Comparison of ENCODE assay signal across 28 mouse cellular contexts in the genomic region with DNA sequence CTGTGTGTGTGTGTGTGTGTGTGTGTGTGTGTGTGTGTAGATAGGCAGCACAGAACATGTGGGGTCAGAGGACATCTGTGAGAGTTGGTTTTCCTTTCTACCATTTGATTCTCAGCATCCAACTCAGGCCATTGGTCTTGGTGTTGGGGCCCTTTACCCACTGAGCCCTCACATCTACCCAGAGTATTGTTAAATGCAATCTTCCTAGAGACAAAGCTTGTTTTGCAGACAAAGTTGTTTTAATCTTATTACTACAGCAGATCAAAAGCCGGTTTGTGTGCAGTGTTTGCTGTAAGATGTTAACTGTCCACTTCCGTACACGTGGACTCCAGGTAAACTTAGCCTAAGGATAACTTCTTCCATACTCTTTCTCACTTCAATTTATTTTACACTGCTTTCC. TPM values are rescaled to one million over a fixed set of nuclear protein-coding genes. Genes with fewer than 3 reads are reported as not detected.
DNase-seq lines count a peak whose midpoint lies in the region; ATAC-seq and TF ChIP-seq lines count a peak whose summit lies in the region.
"Not testable (repeated sequence)": the region's sequence is repeated elsewhere in the genome, so short reads cannot be mapped to it uniquely, and the experiment has no call there.
"Had no signal": no experiment of that assay in that cellular context is flagged by ENCODE, and none has a peak within 500 bp of the region (broad histone marks: within the 10 kb centered on the region; RNA-seq: fewer than 3 reads in every experiment).

No protein-coding gene starts in this region.

- not testable (repeated sequence) for H3K4me1 ChIP-seq in hindbrain, postnatal 0 days (ENCODE audit: insufficient read depth, low read length); lung, embryonic 14.5 days (ENCODE audit: insufficient read depth); midbrain, embryonic 11.5 days (ENCODE audit: control insufficient read depth, insufficient read depth, low read length)

- H3K36me3 ChIP-seq in hindbrain, postnatal 0 days (ENCODE audit: insufficient read depth, low read length); lung, embryonic 14.5 days (ENCODE audit: insufficient read depth); midbrain, embryonic 11.5 days (ENCODE audit: control insufficient read depth, insufficient read depth, low read length): not testable (repeated sequence)

- not testable (repeated sequence) for H3K4me3 ChIP-seq in hindbrain, postnatal 0 days (ENCODE audit: low read length); lung, embryonic 14.5 days (ENCODE audit: low read depth, low read length); midbrain, embryonic 11.5 days (ENCODE audit: low read depth, low read length)

- not testable (repeated sequence) for TF ChIP-seq CTCF in hindbrain, postnatal 0 days (IDR thresholded peaks at IDR 0.05; ENCODE audit: low read depth); lung, embryonic 14.5 days (IDR thresholded peaks at IDR 0.05; ENCODE audit: low read depth)

- H3K27ac ChIP-seq in hindbrain, postnatal 0 days; lung, embryonic 14.5 days (ENCODE audit: low read depth); midbrain, embryonic 11.5 days (ENCODE audit: low read depth, low read length): not testable (repeated sequence)

- H3K4me2 ChIP-seq in hindbrain, postnatal 0 days (ENCODE audit: low read depth, low read length); lung, embryonic 14.5 days; midbrain, embryonic 11.5 days: not testable (repeated sequence)

- not testable (repeated sequence) for H3K9ac ChIP-seq in hindbrain, postnatal 0 days (replicated peaks; ENCODE audit: low read length); lung, embryonic 14.5 days; midbrain, embryonic 11.5 days (ENCODE audit: low read length)

- peaks cover 13% of the 10 kb centered on the region for H3K9me3 ChIP-seq in hindbrain, postnatal 0 days (ENCODE audit: low read length)
- not testable (repeated sequence) for H3K9me3 ChIP-seq in lung, embryonic 14.5 days (ENCODE audit: low read depth, low read length)
- H3K9me3 ChIP-seq in midbrain, embryonic 11.5 days (ENCODE audit: control insufficient read depth, low read length), result peaks cover 10% of the 10 kb centered on the region; the same call in 1 of the 2 replicates

- WGBS in hindbrain, postnatal 0 days, result 64% methylated on average over 3 of the region's 3 CpGs
- 63% methylated on average over 3 of the region's 3 CpGs for WGBS in lung, embryonic 14.5 days
- 68% methylated on average over 3 of the region's 3 CpGs for WGBS in midbrain, embryonic 11.5 days

- DNase-seq in MN1 (ENCODE audit: low spot score), result peak; percentile 24
- DNase-seq in adipocyte (ENCODE audit: low spot score), result peak; percentile 26
- peak; percentile 8 for DNase-seq in embryo, embryonic 10.5 days (ENCODE audit: low spot score)
- DNase-seq in hindbrain, postnatal 0 days (ENCODE audit: low spot score), result peak; percentile 9
- peak; percentile 2 for DNase-seq in liver
- DNase-seq in lung, embryonic 14.5 days, result peak; percentile 8
- DNase-seq in midbrain, embryonic 11.5 days (ENCODE audit: low spot score, missing footprints), result peak; percentile 80
- DNase-seq in thymus, postnatal 0 days (ENCODE audit: low spot score), result peak; percentile 4

- not testable (repeated sequence) for H3K27me3 ChIP-seq in hindbrain, postnatal 0 days (ENCODE audit: insufficient read depth, low read length); lung, embryonic 14.5 days (ENCODE audit: insufficient read depth, low read length); midbrain, embryonic 11.5 days (ENCODE audit: control insufficient read depth, insufficient read depth, low read length)

- ATAC-seq in hindbrain, postnatal 0 days; lung, embryonic 14.5 days (ENCODE audit: insufficient read depth); midbrain, embryonic 11.5 days (ENCODE audit: low FRiP score): not testable (repeated sequence)

RNA-seq across cellular contexts. Expression of gene Gm17019, which starts 26.5 kb away (rescaled TPM):
- not detected in 2 replicates for total RNA-seq in hindbrain, postnatal 0 days (2014; rRNA removed)
- polyA plus RNA-seq in hindbrain, postnatal 0 days (2015; fragmentation: Nextera tagmentation; extraction: Ambion mirVana), result not detected in 2 replicates
- polyA plus RNA-seq in lung, embryonic 14.5 days (2014; fragmentation: Nextera tagmentation; extraction: Ambion mirVana), result not detected in 2 replicates
- not detected in 2 replicates for polyA plus RNA-seq in midbrain, embryonic 11.5 days (2014; fragmentation: Nextera tagmentation; extraction: Ambion mirVana)
- polyA plus RNA-seq in thymus, postnatal 0 days (2015; fragmentation: Nextera tagmentation; extraction: Ambion mirVana), result not detected in 2 replicates
- total RNA-seq: adrenal gland, adult 2 months; adrenal gland, postnatal 10 days; adrenal gland, postnatal 25 days; adrenal gland, postnatal 4 days; CH12.LX; common myeloid progenitor, adult 5-6 weeks; G1E had no signal
- polyA plus RNA-seq: activated CD4-positive, CD25-positive, alpha-beta regulatory T cell, adult 4 months; adrenal gland, adult 2 months; brain, embryonic 14.5 days; CD4-positive, CD25-positive, alpha-beta regulatory T cell, adult 4 months; embryonic facial prominence, embryonic 11.5 days; embryonic facial prominence, embryonic 13.5 days; embryonic facial prominence, embryonic 15.5 days; erythroblast, embryonic 14.5 days; forebrain, embryonic 10.5 days; forebrain, embryonic 12.5 days; forebrain, embryonic 14.5 days; forebrain, embryonic 16.5 days; frontal cortex, adult 2 months; G1E; Patski had no signal

RNA-seq across cellular contexts. Expression of gene Gm10354, which starts 27.6 kb away (rescaled TPM):
- total RNA-seq in hindbrain, postnatal 0 days (2014; rRNA removed), result not detected in 2 replicates
- polyA plus RNA-seq in hindbrain, postnatal 0 days (2015; fragmentation: Nextera tagmentation; extraction: Ambion mirVana), result not detected in 2 replicates
- not detected in 2 replicates for polyA plus RNA-seq in lung, embryonic 14.5 days (2014; fragmentation: Nextera tagmentation; extraction: Ambion mirVana)
- polyA plus RNA-seq in midbrain, embryonic 11.5 days (2014; fragmentation: Nextera tagmentation; extraction: Ambion mirVana), result not detected in 2 replicates
- polyA plus RNA-seq in thymus, postnatal 0 days (2015; fragmentation: Nextera tagmentation; extraction: Ambion mirVana), result 0.18 TPM in 1 of 2 replicates, not detected in the other
- total RNA-seq: adrenal gland, adult 2 months; adrenal gland, postnatal 10 days; adrenal gland, postnatal 25 days; adrenal gland, postnatal 4 days; CH12.LX; common myeloid progenitor, adult 5-6 weeks had no signal
- polyA plus RNA-seq: activated CD4-positive, CD25-positive, alpha-beta regulatory T cell, adult 4 months; adrenal gland, adult 2 months; brain, embryonic 14.5 days; CD4-positive, CD25-positive, alpha-beta regulatory T cell, adult 4 months; embryonic facial prominence, embryonic 11.5 days; embryonic facial prominence, embryonic 13.5 days; embryonic facial prominence, embryonic 15.5 days; erythroblast, embryonic 14.5 days; forebrain, embryonic 10.5 days; forebrain, embryonic 12.5 days; forebrain, embryonic 14.5 days; forebrain, embryonic 16.5 days; frontal cortex, adult 2 months; G1E; Patski had no signal

Comparison
In these comparisons a context has a peak if more than half of its experiments do, and no peak if none do; other contexts are left out.
1. DNase-seq: peak in every context shown above with its lines; median percentile 80 in midbrain, embryonic 11.5 days; 26 in adipocyte; 24 in MN1; 9 in hindbrain, postnatal 0 days; 8 in embryo, embryonic 10.5 days; 8 in lung, embryonic 14.5 days; 4 in thymus, postnatal 0 days; 2 in liver.